Mouse (Mus musculus): ENCODE data around the gene Sgcg. TPM values are rescaled to one million over a fixed set of nuclear protein-coding genes. Genes with fewer than 3 reads are reported as not detected.

Sgcg gene
- polyA plus RNA-seq, 1 experiment from 2014 or later: 0.20 TPM

DNA sequence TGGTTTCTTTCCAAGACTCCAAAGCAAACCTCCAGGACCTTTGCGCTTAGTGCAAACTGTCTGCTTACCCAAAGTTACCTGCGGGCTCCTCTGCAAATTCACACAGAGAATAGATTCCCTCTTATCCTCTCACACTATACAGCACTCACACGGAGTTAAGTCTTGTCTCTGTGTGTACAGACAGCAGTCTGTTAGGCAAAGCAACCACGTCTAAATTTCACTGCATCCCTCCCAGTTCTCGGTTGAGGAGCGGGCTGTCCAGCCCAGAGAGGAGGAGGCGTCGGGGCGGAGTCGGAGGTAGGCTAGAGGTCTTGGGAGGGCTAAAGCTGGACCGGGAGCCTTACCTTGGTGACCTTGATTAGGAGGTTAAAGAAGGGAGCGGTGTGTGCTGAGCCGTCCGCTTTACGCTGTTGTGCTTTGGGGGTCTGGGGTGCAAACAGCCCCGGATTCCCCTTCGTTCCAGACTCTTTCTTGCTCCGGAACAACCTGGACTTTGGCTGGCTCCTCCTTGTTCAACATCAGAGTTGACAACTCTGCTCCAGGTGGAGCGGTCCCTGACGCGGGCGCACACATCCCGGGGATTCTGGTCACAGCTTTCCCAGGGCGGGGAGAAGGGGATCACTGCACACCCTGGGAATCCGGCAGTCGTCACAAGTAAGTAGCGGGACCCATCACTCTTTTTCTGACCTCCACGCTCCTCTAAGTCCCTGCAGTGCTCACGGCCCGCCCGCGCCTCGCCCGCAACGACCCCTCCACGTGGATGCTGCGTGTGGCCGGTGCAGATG, 16.3 kb upstream of the Sgcg start:
- ATAC-seq (replicated peaks): no peak
- H3K4me3 ChIP-seq: peak overlapping the region; percentile 16
- H3K27ac ChIP-seq (replicated peaks): no peak overlapping the region
- H3K27me3 ChIP-seq: peaks cover 21% of the 10 kb centered on the region
- H3K4me1 ChIP-seq: peaks cover 9% of the 10 kb centered on the region
- H3K36me3 ChIP-seq: no peaks in the 10 kb centered on the region
- no peaks in the 10 kb centered on the region for H3K9me3 ChIP-seq
- no peak overlapping the region for H3K9ac ChIP-seq (replicated peaks)
- 13% methylated on average over 38 of the region's 38 CpGs for WGBS
- peak overlapping the region; percentile 40 for H3K4me2 ChIP-seq (replicated peaks)

- H3K4me3 ChIP-seq: no peak overlapping the region
- no peaks in the 10 kb centered on the region for H3K36me3 ChIP-seq
- no peak overlapping the region for H3K4me2 ChIP-seq (replicated peaks)
- H3K27me3 ChIP-seq: no peaks in the 10 kb centered on the region
- WGBS: 65% methylated on average over 5 of the region's 5 CpGs
- H3K4me1 ChIP-seq: no peaks in the 10 kb centered on the region
- no peaks in the 10 kb centered on the region for H3K9me3 ChIP-seq
- ATAC-seq (replicated peaks): no peak
- H3K27ac ChIP-seq (replicated peaks): no peak overlapping the region
- no peak overlapping the region for H3K9ac ChIP-seq (replicated peaks)
Observed at GRCm38 (mm10) chr14:61267908-61268475, 9.7 kb upstream of the Sgcg start.

DNA sequence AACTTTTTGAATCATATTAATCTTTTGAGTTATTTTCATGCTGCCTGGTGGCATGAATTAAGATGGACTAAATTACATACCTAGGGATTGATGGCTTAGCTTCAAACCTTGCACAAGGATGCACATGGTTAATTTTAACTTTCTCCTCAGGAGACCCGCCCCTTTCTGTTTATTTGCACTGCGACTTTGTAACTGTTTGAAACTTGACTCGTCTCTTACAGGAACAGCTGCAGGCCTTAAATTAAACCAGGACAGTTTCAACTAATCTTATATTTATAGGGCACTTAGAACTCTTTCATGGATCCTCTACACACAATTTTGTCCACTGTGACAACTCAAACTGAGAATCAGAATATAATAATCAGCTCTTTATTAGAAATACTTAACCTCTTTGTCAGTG, 794 bp upstream of the Sgcg start:
- ATAC-seq (replicated peaks): no peak
- Histone ChIP-seq H3K4me2 (replicated peaks) (no peak overlapping the region), H3K9ac (replicated peaks) (no peak overlapping the region), H3K27ac (replicated peaks) (no peak overlapping the region), H3K4me1 (no peaks in the 10 kb centered on the region), H3K4me3 (no peak overlapping the region), H3K9me3 (no peaks in the 10 kb centered on the region), H3K36me3 (no peaks in the 10 kb centered on the region), H3K27me3 (no peaks in the 10 kb centered on the region)
- 76% methylated on average over 3 of the region's 3 CpGs for WGBS

- H3K36me3 ChIP-seq: no peaks in the 10 kb centered on the region
- 85% methylated on average over 15 of the region's 15 CpGs for WGBS
- no peaks in the 10 kb centered on the region for H3K9me3 ChIP-seq
- H3K9ac ChIP-seq (replicated peaks): no peak overlapping the region
- H3K4me3 ChIP-seq: no peak overlapping the region
- no peak overlapping the region for H3K27ac ChIP-seq (replicated peaks)
- no peak overlapping the region for H3K4me2 ChIP-seq (replicated peaks)
- ATAC-seq (replicated peaks): no peak
- H3K4me1 ChIP-seq: no peaks in the 10 kb centered on the region
- H3K27me3 ChIP-seq: no peaks in the 10 kb centered on the region
Observed at GRCm38 (mm10) chr14:61252596-61253388, 5.5 kb downstream of the Sgcg start.

DNA sequence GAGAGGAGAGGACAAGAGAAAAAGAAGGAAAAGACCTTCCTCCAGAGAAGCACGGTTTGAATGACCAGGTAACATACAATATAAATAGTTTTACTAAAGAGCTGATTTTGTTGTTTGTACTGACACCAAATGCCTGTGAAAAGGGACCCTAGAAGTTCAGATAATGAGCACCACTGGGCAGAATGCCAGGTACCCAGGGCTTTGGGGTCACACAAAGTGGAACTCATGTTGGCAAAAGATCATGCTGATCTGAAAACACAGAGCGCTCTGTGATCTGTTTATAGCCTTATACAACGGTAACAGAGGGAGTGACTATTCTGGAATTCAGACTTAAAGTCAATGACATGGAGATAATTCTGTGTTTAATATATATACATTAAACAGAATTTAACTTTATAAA, 11.8 kb downstream of the Sgcg start:
- Histone ChIP-seq H3K4me3 (no peak overlapping the region), H3K27ac (replicated peaks) (no peak overlapping the region), H3K4me1 (no peaks in the 10 kb centered on the region), H3K27me3 (no peaks in the 10 kb centered on the region), H3K9ac (replicated peaks) (no peak overlapping the region), H3K4me2 (replicated peaks) (no peak overlapping the region), H3K9me3 (no peaks in the 10 kb centered on the region; the same call in 1 of the 2 replicates), H3K36me3 (no peaks in the 10 kb centered on the region)
- ATAC-seq (replicated peaks): no peak
- 71% methylated on average over 3 of the region's 3 CpGs for WGBS

DNA sequence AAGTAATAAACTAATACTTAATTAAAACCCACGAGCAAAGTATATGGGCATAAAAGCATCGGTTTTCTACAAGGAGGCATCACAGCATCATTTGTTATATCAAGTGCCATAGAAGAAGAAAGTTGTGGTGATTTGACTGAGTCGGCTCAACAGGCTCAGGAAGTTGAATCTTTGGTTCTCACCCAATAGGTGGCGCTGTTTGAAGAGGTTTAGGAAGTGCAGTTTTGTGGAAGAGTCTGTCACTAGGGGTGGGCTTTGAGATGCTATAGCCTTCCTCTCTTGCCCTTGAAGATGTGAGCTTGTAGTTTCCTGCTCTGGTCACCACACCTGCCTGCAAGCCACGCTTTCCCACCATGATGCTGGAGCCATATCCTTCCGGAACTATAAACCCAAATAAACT, 15.7 kb downstream of the Sgcg start:
- ATAC-seq (replicated peaks): no peak

GRCm38 (mm10) chr14:61238751-61239150, 19.5 kb downstream of the Sgcg start:
- 75% methylated on average over 9 of the region's 9 CpGs for WGBS
- Histone ChIP-seq H3K9me3 (no peaks in the 10 kb centered on the region), H3K4me3 (no peak overlapping the region), H3K4me2 (replicated peaks) (no peak overlapping the region), H3K27ac (replicated peaks) (no peak overlapping the region), H3K9ac (replicated peaks) (no peak overlapping the region), H3K36me3 (no peaks in the 10 kb centered on the region), H3K4me1 (peaks cover 14% of the 10 kb centered on the region), H3K27me3 (no peaks in the 10 kb centered on the region)
- ATAC-seq (replicated peaks): no peak

More for the DNA sequence above, 15.7 kb downstream of the Sgcg start:
- Histone ChIP-seq H3K27ac (replicated peaks) (no peak overlapping the region), H3K4me3 (no peak overlapping the region), H3K4me2 (replicated peaks) (no peak overlapping the region), H3K9me3 (no peaks in the 10 kb centered on the region; the same call in 1 of the 2 replicates), H3K36me3 (no peaks in the 10 kb centered on the region), H3K27me3 (no peaks in the 10 kb centered on the region), H3K4me1 (0 out of 2 replicates have a peak, but pooled peaks cover under 1% of the 10 kb centered on the region), H3K9ac (replicated peaks) (no peak overlapping the region)
- 42% methylated on average over 6 of the region's 6 CpGs for WGBS

DNA sequence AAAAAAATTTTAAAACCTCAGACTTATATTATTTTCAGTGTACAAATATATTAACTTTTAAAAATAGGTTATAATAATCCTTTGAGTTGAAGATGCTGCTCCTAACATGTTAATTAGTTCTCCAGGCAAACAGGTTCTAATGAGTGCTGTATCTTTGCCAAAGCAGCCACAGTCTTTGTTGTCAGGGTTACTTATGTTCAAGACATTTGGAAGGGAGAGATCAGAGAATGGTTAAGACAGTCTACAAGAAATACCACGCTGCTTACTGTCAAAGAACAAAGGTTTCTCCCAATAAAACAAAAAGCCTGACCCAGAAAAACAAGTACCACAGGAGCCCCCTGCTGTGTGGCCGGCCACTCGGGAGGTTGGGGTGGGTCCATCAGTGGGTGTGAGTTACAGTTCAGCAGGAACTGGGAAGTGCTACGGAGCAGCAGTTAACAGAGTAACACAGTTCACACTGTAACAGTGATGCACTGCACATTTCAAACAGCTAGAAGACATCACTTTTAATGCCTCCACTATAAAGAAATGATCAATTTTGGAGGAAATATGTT, 21.1 kb downstream of the Sgcg start:
- Histone ChIP-seq H3K4me3 (no peak overlapping the region), H3K27ac (replicated peaks) (no peak overlapping the region), H3K36me3 (no peaks in the 10 kb centered on the region), H3K9ac (replicated peaks) (no peak overlapping the region), H3K4me2 (replicated peaks) (no peak overlapping the region), H3K4me1 (peaks cover 15% of the 10 kb centered on the region), H3K9me3 (no peaks in the 10 kb centered on the region), H3K27me3 (no peaks in the 10 kb centered on the region)
- WGBS: 6% methylated on average over 4 of the region's 4 CpGs
- ATAC-seq (replicated peaks): no peak

GRCm38 (mm10) chr14:61235846-61236474, 22.3 kb downstream of the Sgcg start:
- Histone ChIP-seq H3K4me3 (no peak overlapping the region), H3K27me3 (no peaks in the 10 kb centered on the region), H3K4me1 (peaks cover 20% of the 10 kb centered on the region), H3K4me2 (replicated peaks) (no peak overlapping the region), H3K27ac (replicated peaks) (no peak overlapping the region; the same call in 1 of the 2 replicates), H3K36me3 (no peaks in the 10 kb centered on the region), H3K9ac (replicated peaks) (no peak overlapping the region), H3K9me3 (no peaks in the 10 kb centered on the region)
- 0 out of 2 replicates have a peak, but pooled peaks have one; percentile 41 for ATAC-seq (replicated peaks)
- WGBS: 39% methylated on average over 5 of the region's 5 CpGs

DNA sequence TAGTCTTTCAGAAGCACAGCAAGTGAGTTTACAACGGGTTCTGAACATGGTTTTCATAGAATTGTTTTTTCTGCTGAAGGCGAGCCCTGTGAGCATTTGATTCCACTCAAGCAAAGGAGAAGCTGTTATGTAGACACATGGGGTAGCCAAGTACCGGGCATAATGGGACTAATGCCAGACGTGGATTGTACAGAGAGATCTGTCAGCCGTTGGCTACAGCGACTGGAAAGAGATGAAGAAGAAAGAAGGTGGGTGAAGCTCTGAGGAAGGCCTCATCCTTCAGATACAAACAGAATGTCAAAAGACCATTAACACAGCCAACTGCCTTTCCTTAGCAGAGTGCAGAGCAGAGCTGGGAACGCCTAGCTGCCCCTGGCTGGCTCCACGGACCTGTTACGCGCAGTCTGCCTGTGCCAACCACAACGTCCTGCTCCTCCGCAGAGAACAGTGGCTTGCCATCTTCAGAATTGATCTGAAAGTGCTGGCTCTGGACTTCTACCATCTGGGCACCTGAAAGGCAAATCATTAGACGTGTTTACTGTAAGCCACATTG, 26.2 kb downstream of the Sgcg start:
- Histone ChIP-seq H3K36me3 (no peaks in the 10 kb centered on the region), H3K27ac (replicated peaks) (no peak overlapping the region), H3K4me3 (no peak overlapping the region), H3K27me3 (no peaks in the 10 kb centered on the region), H3K9ac (replicated peaks) (no peak overlapping the region), H3K4me1 (peaks cover 14% of the 10 kb centered on the region), H3K9me3 (no peaks in the 10 kb centered on the region), H3K4me2 (replicated peaks) (no peak overlapping the region)
- 60% methylated on average over 13 of the region's 13 CpGs for WGBS
- ATAC-seq (replicated peaks): 0 out of 2 replicates have a peak, but pooled peaks have one; percentile 32

DNA sequence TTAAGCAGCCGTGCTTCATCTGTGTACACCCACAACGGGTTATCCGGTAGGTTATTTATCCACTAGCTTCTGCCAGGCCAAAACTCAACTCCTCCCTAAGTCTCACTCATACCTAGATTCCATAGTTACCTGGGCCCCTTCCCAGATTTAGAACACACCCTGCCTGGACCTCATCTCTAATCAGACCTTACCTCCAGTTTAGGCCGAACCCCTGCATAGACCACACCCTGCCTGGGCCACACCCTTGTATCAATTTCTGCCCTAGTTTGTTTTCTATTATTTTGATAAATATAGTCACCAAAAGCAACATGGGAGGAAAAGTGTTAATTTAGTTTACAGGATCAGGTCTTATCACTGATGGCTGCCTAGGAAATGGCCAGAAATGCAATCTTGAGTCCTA, 28.1 kb downstream of the Sgcg start:
- Histone ChIP-seq H3K4me1 (peaks cover 6% of the 10 kb centered on the region; the same call in 1 of the 2 replicates), H3K9ac (replicated peaks) (no peak overlapping the region), H3K4me3 (no peak overlapping the region), H3K36me3 (no peaks in the 10 kb centered on the region), H3K27me3 (no peaks in the 10 kb centered on the region), H3K27ac (replicated peaks) (no peak overlapping the region), H3K9me3 (no peaks in the 10 kb centered on the region), H3K4me2 (replicated peaks) (no peak overlapping the region)
- no peak for ATAC-seq (replicated peaks)
- WGBS: 96% methylated on average over 4 of the region's 4 CpGs

All from forebrain, embryonic 15.5 days (tissue).